Mouse (Mus musculus): Measurements from ENCODE around the gene Ninj2.

GRCm38 (mm10) chr6:120047705-120048292 lies 45.4 kb upstream of the Ninj2 start:
- TF ChIP-seq CTCF (conservative IDR thresholded peaks at IDR 0.05; ENCODE audit: low read length) (no peak), POU5F1 (IDR thresholded peaks at IDR 0.05; ENCODE audit: borderline replicate concordance, low read length) (no peak), NANOG (IDR thresholded peaks at IDR 0.05; ENCODE audit: borderline replicate concordance, low read length) (no peak)

Data from E14TG2a.4 (cell line).